Comparison of ENCODE assay signal across 14 mouse cellular contexts in genomic region chr1:118650771-118651080, GRCm38 (mm10). TPM values are rescaled to one million over a fixed set of nuclear protein-coding genes. Genes with fewer than 3 reads are reported as not detected.
DNase-seq lines count a peak whose midpoint lies in the region; ATAC-seq and TF ChIP-seq lines count a peak whose summit lies in the region.
"Had no signal": no experiment of that assay in that cellular context is flagged by ENCODE, and none has a peak within 500 bp of the region (broad histone marks: within the 10 kb centered on the region; RNA-seq: fewer than 3 reads in every experiment).

No protein-coding gene starts in this region.

- H3K9ac ChIP-seq in hindbrain, embryonic 12.5 days, result no peak overlapping the region
- no peak overlapping the region; the same call in 1 of the 2 replicates for H3K9ac ChIP-seq in lung, embryonic 16.5 days (ENCODE audit: low read length)
- no peak overlapping the region for H3K9ac ChIP-seq in neural tube, embryonic 15.5 days (replicated peaks)

- no peak overlapping the region for H3K4me2 ChIP-seq in hindbrain, embryonic 12.5 days (replicated peaks)
- H3K4me2 ChIP-seq in lung, embryonic 16.5 days (ENCODE audit: low read depth, low read length), result peak overlapping the region; percentile 2; the same call in 1 of the 2 replicates
- H3K4me2 ChIP-seq in neural tube, embryonic 15.5 days, result no peak overlapping the region

- H3K4me1 ChIP-seq in hindbrain, embryonic 12.5 days, result no peaks in the 10 kb centered on the region
- 0 out of 2 replicates have a peak, but pooled peaks cover 4% of the 10 kb centered on the region for H3K4me1 ChIP-seq in hindbrain, embryonic 10.5 days (replicated peaks)
- peaks cover 24% of the 10 kb centered on the region for H3K4me1 ChIP-seq in lung, embryonic 16.5 days (replicated peaks; ENCODE audit: control insufficient read depth, insufficient read depth, low read length)
- peaks cover 31% of the 10 kb centered on the region; the same call in 1 of the 2 replicates for H3K4me1 ChIP-seq in small intestine, adult 2 months (ENCODE audit: control insufficient read depth, insufficient read depth, insufficient read length, low read length)
- H3K4me1 ChIP-seq in neural tube, embryonic 15.5 days, result peaks cover 4% of the 10 kb centered on the region; the same call in 1 of the 2 replicates

- no peaks in the 10 kb centered on the region for H3K9me3 ChIP-seq in hindbrain, embryonic 12.5 days (replicated peaks)
- no peaks in the 10 kb centered on the region for H3K9me3 ChIP-seq in hindbrain, embryonic 10.5 days
- H3K9me3 ChIP-seq in lung, embryonic 16.5 days (ENCODE audit: control insufficient read depth, low read length), result no peaks in the 10 kb centered on the region
- no peaks in the 10 kb centered on the region for H3K9me3 ChIP-seq in neural tube, embryonic 15.5 days (replicated peaks)
- H3K9me3 ChIP-seq: G1E had no signal

- TF ChIP-seq CTCF in brain, embryonic 14.5 days (IDR thresholded peaks at IDR 0.05; ENCODE audit: borderline replicate concordance, extremely low read depth, insufficient read depth, insufficient read length), result no peak
- no peak for TF ChIP-seq CTCF in small intestine, adult 2 months (IDR thresholded peaks at IDR 0.05; ENCODE audit: extremely low read depth, insufficient read length, insufficient replicate concordance, low read depth, low read length)

- DNase-seq in hindbrain, embryonic 10.5 days (ENCODE audit: low spot score), result no peak
- no peak for DNase-seq in lung, postnatal 25 days (ENCODE audit: low spot score)
- peak; percentile 24 for DNase-seq in brain, embryonic 14.5 days (ENCODE audit: low read depth)
- no peak for DNase-seq in Muller cell, postnatal 12 days (ENCODE audit: inconsistent ontology term)
- DNase-seq: cerebellum, adult 2 months; heart, adult 18-20 months; liver; right cerebral cortex, adult 18-20 months; thymus, adult 18-20 months had no signal

- H3K27ac ChIP-seq in hindbrain, embryonic 12.5 days, result no peak overlapping the region
- H3K27ac ChIP-seq in hindbrain, embryonic 10.5 days, result no peak overlapping the region
- H3K27ac ChIP-seq in lung, embryonic 16.5 days (ENCODE audit: low read length), result peak overlapping the region; percentile 79
- peak overlapping the region; percentile 14 for H3K27ac ChIP-seq in small intestine, adult 2 months (ENCODE audit: insufficient read depth, low read depth, low read length)
- no peak overlapping the region for H3K27ac ChIP-seq in neural tube, embryonic 15.5 days (replicated peaks)

- WGBS in hindbrain, embryonic 12.5 days, result 42% methylated on average over 3 of the region's 3 CpGs
- WGBS in hindbrain, embryonic 10.5 days, result 62% methylated on average over 3 of the region's 3 CpGs
- 19% methylated on average over 3 of the region's 3 CpGs for WGBS in lung, embryonic 16.5 days
- 26% methylated on average over 3 of the region's 3 CpGs for WGBS in small intestine, adult 2 months
- WGBS in neural tube, embryonic 15.5 days, result 25% methylated on average over 3 of the region's 3 CpGs

- peak; percentile 32; the same call in 1 of the 2 replicates for ATAC-seq in hindbrain, embryonic 12.5 days (ENCODE audit: low FRiP score)
- ATAC-seq in lung, embryonic 16.5 days (ENCODE audit: low read depth), result peak; percentile 8; the same call in 1 of the 2 replicates
- ATAC-seq in neural tube, embryonic 15.5 days (ENCODE audit: low FRiP score), result no peak

- no peak overlapping the region for H3K4me3 ChIP-seq in hindbrain, embryonic 12.5 days
- H3K4me3 ChIP-seq in hindbrain, embryonic 10.5 days, result no peak overlapping the region
- no peak overlapping the region for H3K4me3 ChIP-seq in lung, embryonic 16.5 days (ENCODE audit: low read length)
- H3K4me3 ChIP-seq in small intestine, adult 2 months (ENCODE audit: low read depth, low read length), result no peak overlapping the region
- H3K4me3 ChIP-seq in neural tube, embryonic 15.5 days (replicated peaks), result no peak overlapping the region

- H3K36me3 ChIP-seq in hindbrain, embryonic 12.5 days, result no peaks in the 10 kb centered on the region
- H3K36me3 ChIP-seq in hindbrain, embryonic 10.5 days, result no peaks in the 10 kb centered on the region
- H3K36me3 ChIP-seq in lung, embryonic 16.5 days (ENCODE audit: control insufficient read depth, insufficient read depth, low read length), result no peaks in the 10 kb centered on the region
- H3K36me3 ChIP-seq in small intestine, adult 2 months (ENCODE audit: control insufficient read depth, insufficient read depth, low read length), result peaks cover 2% of the 10 kb centered on the region; the same call in 1 of the 2 replicates
- H3K36me3 ChIP-seq in neural tube, embryonic 15.5 days, result no peaks in the 10 kb centered on the region
- H3K36me3 ChIP-seq: G1E had no signal

- TF ChIP-seq POLR2A in brain, embryonic 14.5 days (IDR thresholded peaks at IDR 0.05; ENCODE audit: borderline replicate concordance, extremely low read depth, insufficient read depth, insufficient read length, poor library complexity, severe bottlenecking), result no peak
- no peak for TF ChIP-seq POLR2A in small intestine, adult 2 months (IDR thresholded peaks at IDR 0.05; ENCODE audit: low read depth, low read length)

- H3K27me3 ChIP-seq in hindbrain, embryonic 12.5 days, result no peaks in the 10 kb centered on the region
- no peaks in the 10 kb centered on the region for H3K27me3 ChIP-seq in hindbrain, embryonic 10.5 days (ENCODE audit: insufficient read depth, poor library complexity, severe bottlenecking)
- no peaks in the 10 kb centered on the region for H3K27me3 ChIP-seq in lung, embryonic 16.5 days (ENCODE audit: control insufficient read depth, insufficient read depth, low read depth, low read length)
- H3K27me3 ChIP-seq in small intestine, adult 2 months (ENCODE audit: control insufficient read depth, insufficient read depth, low read length), result no peaks in the 10 kb centered on the region
- H3K27me3 ChIP-seq in neural tube, embryonic 15.5 days (replicated peaks), result no peaks in the 10 kb centered on the region

RNA-seq across cellular contexts. Expression of gene Tfcp2l1, which starts 23.0 kb away (rescaled TPM):
- polyA plus RNA-seq in hindbrain, embryonic 12.5 days (2016; fragmentation: Nextera tagmentation; extraction: Ambion mirVana), result 0.09 and 0.26 TPM in 2 replicates
- 0.12 and 0.14 TPM in 2 replicates for polyA plus RNA-seq in hindbrain, embryonic 10.5 days (2016; fragmentation: Nextera tagmentation; extraction: Ambion mirVana)
- 0.90 and 2.1 TPM in 2 replicates for polyA plus RNA-seq in lung, embryonic 16.5 days (2015; fragmentation: Nextera tagmentation; extraction: Ambion mirVana)
- 0.42 and 0.52 TPM in 2 replicates for polyA plus RNA-seq in brain, embryonic 14.5 days (2012; rRNA removed)
- polyA plus RNA-seq in small intestine, adult 2 months (2012; rRNA removed), result 23.3 and 24.1 TPM in 2 replicates
- polyA plus RNA-seq in neural tube, embryonic 15.5 days (2015; fragmentation: Nextera tagmentation; extraction: Ambion mirVana), result 0.35 and 0.54 TPM in 2 replicates
- polyA plus RNA-seq: G1E had no signal

Comparison
In these comparisons a context has a peak if more than half of its experiments do, and no peak if none do; other contexts are left out.
1. H3K27ac ChIP-seq: peak in lung, embryonic 16.5 days (single experiment) and small intestine, adult 2 months (single experiment); none in hindbrain, embryonic 12.5 days (single experiment), hindbrain, embryonic 10.5 days (single experiment) and neural tube, embryonic 15.5 days (single experiment).